Mouse (Mus musculus) bone marrow macrophage, adult 2 months (primary cell): Measurements from ENCODE around the gene Gnat2.

Source experiments
- CTCF ChIP-seq: IDR thresholded peaks from 2 replicates; pipeline ENCODE4 v1.5.1; 2012; ENCODE audit warnings: low read depth, mild to moderate bottlenecking, low read length, moderate library complexity
- POLR2A ChIP-seq: IDR thresholded peaks from 2 replicates; pipeline ENCODE4 v1.6.1; 2012; ENCODE audit warnings: mild to moderate bottlenecking, low read depth, low read length, borderline replicate concordance

DNA sequence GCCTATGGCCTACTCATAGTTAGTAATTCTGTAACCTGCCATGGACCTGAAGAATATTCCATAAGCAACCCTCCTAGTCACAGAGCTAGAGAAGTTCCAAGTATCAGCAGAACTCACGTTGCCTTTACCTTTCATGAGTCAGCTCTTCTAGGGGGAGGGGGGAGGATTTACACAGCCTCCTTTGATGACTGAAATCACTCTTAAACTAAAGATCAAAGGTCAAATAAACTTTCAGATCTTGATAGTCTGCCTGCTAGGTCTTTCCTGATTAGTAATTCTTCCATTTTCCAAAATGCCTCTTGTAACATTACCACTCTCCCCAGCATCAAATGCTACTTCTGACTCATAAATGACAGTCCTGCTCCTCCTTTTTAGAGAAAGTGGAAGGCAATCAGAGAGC is 31.5 kb downstream of the Gnat2 start:
- TF ChIP-seq POLR2A (no peak), CTCF (no peak)
